Mouse (Mus musculus) ES-Bruce4 (cell line): ENCODE results near the gene Inpp4b. TPM values are rescaled to one million over a fixed set of nuclear protein-coding genes. Genes with fewer than 3 reads are reported as not detected.
"Not testable (repeated sequence)": the region's sequence is repeated elsewhere in the genome, so short reads cannot be mapped to it uniquely, and the experiment has no call there.

Experiments
- H3K27ac ChIP-seq: 2 replicates; pipeline ENCODE4 v1.5.1; 2012; ENCODE audit warnings: low read length, inconsistent platforms; ENCODE audit not compliant: insufficient read depth
- H3K27me3 ChIP-seq: 2 replicates; pipeline ENCODE4 v1.6.1; 2012; ENCODE audit warnings: mild to moderate bottlenecking, low read length, inconsistent platforms; ENCODE audit not compliant: control insufficient read depth, poor library complexity, insufficient read depth, severe bottlenecking
- H3K36me3 ChIP-seq: 2 replicates; pipeline ENCODE4 v1.6.1; 2012; ENCODE audit warnings: inconsistent platforms, mild to moderate bottlenecking, low read length, moderate library complexity; ENCODE audit not compliant: control insufficient read depth, poor library complexity, insufficient read depth, severe bottlenecking
- H3K4me1 ChIP-seq: one replicate; pipeline ENCODE4 v1.8.1; 2011; ENCODE audit warnings: low read length; ENCODE audit not compliant: control insufficient read depth, insufficient read depth
- H3K4me3 ChIP-seq: 2 replicates; pipeline ENCODE4 v1.5.1; 2011; ENCODE audit warnings: low read depth, mild to moderate bottlenecking, low read length
- H3K9ac ChIP-seq: 2 replicates; pipeline ENCODE4 v1.6.1; 2012; ENCODE audit warnings: low read depth, mild to moderate bottlenecking, inconsistent platforms; ENCODE audit not compliant: poor library complexity, severe bottlenecking
- H3K9me3 ChIP-seq: replicated peaks from 2 replicates; pipeline ENCODE4 v1.6.1; 2012; ENCODE audit warnings: mild to moderate bottlenecking, low read length, inconsistent platforms; ENCODE audit not compliant: control insufficient read depth, poor library complexity, insufficient read depth, severe bottlenecking
- CTCF ChIP-seq: IDR thresholded peaks from one replicate; pipeline ENCODE4 v1.8.1; 2011; ENCODE audit warnings: low read depth, low read length
- EP300 ChIP-seq: IDR thresholded peaks from 2 replicates; pipeline ENCODE4 v1.6.1; 2011; ENCODE audit warnings: low read depth, low read length; ENCODE audit not compliant: insufficient read depth
- POLR2A ChIP-seq: IDR thresholded peaks from one replicate; pipeline ENCODE4 v1.8.1; 2011; ENCODE audit warnings: low read length; ENCODE audit not compliant: insufficient read depth
- polyA plus RNA-seq: library from polyadenylated mRNA; stranded (reverse); fragments of >200 nt; gene quantifications from 2 replicates; pipeline ENCODE4 v1.2.4, GENCODE M21; 2011; ENCODE audit warnings: low read depth; ENCODE audit not compliant: missing spikeins, insufficient read depth, insufficient read length

Inpp4b gene
- polyA plus RNA-seq, 1 experiment, result not detected

DNA sequence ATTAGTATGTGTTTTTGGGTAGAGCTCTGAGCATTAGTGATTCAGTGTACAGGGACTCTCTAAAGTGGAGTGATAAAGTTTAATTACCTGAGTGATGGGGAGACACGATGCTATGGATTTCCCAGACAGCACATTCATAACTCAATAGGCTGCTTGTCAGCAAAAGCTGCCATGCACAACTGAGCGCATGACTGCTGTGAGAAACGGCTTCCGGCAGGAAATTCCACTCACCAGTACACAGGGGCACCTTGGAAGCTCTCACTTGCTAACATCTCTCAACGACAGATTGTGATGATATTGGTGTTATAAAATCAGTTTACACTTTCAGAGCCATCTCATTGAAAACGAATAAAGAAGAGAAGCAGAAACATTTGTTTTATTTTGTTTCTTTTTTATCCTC, 465.2 kb downstream of the Inpp4b start:
- H3K9me3 ChIP-seq, result no peaks in the 10 kb centered on the region
- H3K27me3 ChIP-seq, result no peaks in the 10 kb centered on the region
- no peak overlapping the region for H3K9ac ChIP-seq
- H3K36me3 ChIP-seq, result no peaks in the 10 kb centered on the region
- no peak overlapping the region for H3K27ac ChIP-seq
- H3K4me1 ChIP-seq, result no peaks in the 10 kb centered on the region
- TF ChIP-seq EP300 (no peak), POLR2A (no peak)
- H3K4me3 ChIP-seq, result no peak overlapping the region

GRCm38 (mm10) chr8:81808406-81808805, 466.1 kb downstream of the Inpp4b start:
- TF ChIP-seq EP300 (no peak), POLR2A (no peak), CTCF (no peak)
- H3K36me3 ChIP-seq, result no peaks in the 10 kb centered on the region
- H3K4me3 ChIP-seq, result no peak overlapping the region
- H3K9ac ChIP-seq, result no peak overlapping the region
- no peaks in the 10 kb centered on the region for H3K27me3 ChIP-seq
- no peaks in the 10 kb centered on the region for H3K4me1 ChIP-seq
- no peak overlapping the region for H3K27ac ChIP-seq
- no peaks in the 10 kb centered on the region for H3K9me3 ChIP-seq

GRCm38 (mm10) chr8:81809414-81809813, 467.1 kb downstream of the Inpp4b start:
- not testable (repeated sequence) for H3K9ac ChIP-seq, H3K27me3 ChIP-seq, H3K4me1 ChIP-seq, H3K36me3 ChIP-seq, H3K27ac ChIP-seq, H3K4me3 ChIP-seq, H3K9me3 ChIP-seq

DNA sequence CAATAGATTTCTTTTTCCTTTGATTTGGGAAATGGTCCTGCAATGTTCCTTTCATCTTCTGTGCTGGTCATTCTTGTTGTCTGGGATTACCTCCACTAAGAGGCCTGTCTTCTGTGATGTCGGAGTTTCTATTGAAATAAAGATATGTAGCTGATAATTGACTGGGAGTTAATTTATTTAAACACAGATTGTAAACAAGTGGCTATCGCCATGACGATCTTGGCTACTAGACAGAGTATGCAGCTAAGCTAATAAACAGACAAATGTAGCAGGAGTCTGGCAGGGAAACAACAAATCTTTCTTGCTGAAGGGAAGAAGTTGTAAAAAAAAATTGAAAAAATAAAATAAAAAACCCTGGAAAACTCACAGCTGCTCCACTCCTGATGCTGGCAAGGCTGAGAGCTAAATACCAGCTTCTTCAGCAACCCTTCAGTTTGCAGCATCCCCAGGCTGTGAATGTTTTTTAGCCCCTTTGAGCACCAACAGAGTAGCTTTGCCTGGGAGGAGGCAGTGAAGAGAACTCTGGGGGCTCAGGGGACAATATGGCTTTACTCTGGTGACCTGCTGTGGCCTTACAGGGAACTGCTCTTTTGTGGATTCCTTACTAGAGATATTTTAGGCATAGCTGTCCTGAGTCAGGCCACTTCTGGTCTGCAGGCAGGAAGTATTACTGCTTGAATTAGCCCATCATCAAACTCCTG, 469.8 kb downstream of the Inpp4b start:
- H3K9ac ChIP-seq, result no peak overlapping the region
- TF ChIP-seq EP300, result no peak
- TF ChIP-seq POLR2A, result no peak
- TF ChIP-seq CTCF, result no peak
- no peak overlapping the region for H3K27ac ChIP-seq
- H3K9me3 ChIP-seq, result no peaks in the 10 kb centered on the region
- H3K27me3 ChIP-seq, result no peaks in the 10 kb centered on the region
- no peaks in the 10 kb centered on the region for H3K36me3 ChIP-seq
- H3K4me3 ChIP-seq, result no peak overlapping the region
- H3K4me1 ChIP-seq, result no peaks in the 10 kb centered on the region

DNA sequence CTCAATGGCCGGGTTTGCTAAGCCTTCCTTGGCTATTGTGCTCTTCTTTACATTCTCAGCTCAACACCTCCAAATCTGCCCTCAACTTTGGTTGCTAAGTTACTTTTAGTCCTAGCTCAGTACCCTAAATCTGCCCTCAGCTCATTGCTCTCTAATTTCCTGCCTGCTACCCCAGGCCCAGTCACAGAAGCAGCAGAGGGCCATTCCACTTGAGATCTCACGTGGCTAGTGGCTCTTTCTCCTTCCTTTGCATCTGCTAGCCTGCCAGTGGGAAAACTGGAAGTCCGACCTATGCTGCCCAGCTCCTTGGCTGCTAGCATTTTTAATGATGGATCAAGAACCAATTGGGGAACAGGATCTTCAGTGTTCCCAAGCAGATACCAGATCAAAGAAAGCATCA, 472.4 kb downstream of the Inpp4b start:
- Histone ChIP-seq H3K27me3 (no peaks in the 10 kb centered on the region), H3K9me3 (no peaks in the 10 kb centered on the region), H3K36me3 (no peaks in the 10 kb centered on the region), H3K4me3 (no peak overlapping the region), H3K4me1 (no peaks in the 10 kb centered on the region), H3K9ac (no peak overlapping the region), H3K27ac (no peak overlapping the region)
- TF ChIP-seq POLR2A (no peak), EP300 (no peak), CTCF (no peak)

GRCm38 (mm10) chr8:81815551-81815950, 473.2 kb downstream of the Inpp4b start:
- no peaks in the 10 kb centered on the region for H3K4me1 ChIP-seq

More at GRCm38 (mm10) chr8:81815551-81815950, 473.2 kb downstream of the Inpp4b start:
- TF ChIP-seq CTCF (no peak), EP300 (no peak), POLR2A (no peak)
- Histone ChIP-seq H3K9ac (no peak overlapping the region), H3K9me3 (no peaks in the 10 kb centered on the region), H3K27ac (no peak overlapping the region), H3K36me3 (no peaks in the 10 kb centered on the region), H3K27me3 (no peaks in the 10 kb centered on the region), H3K4me3 (no peak overlapping the region)
